Mouse (Mus musculus): ENCODE results near the gene Taldo1.

Taldo1 gene

GRCm38 (mm10) chr7:141391625-141392551 lies at the start of gene Taldo1:
TSS of gene Taldo1 (plus strand) at chr7:141392199.
- DNase-seq (ENCODE audit: low read depth, low spot score) = peak; percentile 98

DNA sequence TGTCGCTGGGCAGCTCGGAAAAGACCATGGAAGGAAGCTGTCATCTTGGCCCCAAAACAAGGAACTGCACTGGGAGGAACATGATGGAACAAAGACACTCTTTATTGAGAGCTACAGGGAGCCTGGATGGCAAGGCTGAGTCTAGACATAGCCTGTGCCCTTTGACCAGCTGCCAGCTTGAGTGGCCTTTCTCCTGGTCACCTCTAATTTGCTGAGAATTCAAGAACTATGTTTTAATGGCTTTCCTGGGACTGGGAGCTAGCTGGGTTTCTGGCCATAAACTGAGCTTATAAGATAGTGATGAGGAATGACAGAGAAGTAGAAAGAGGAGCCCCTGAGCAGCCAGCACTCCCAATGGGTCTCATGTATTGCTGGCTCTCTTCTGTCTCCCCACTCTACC lies 48.8 kb upstream of the Taldo1 start:
- no peak for DNase-seq (ENCODE audit: low read depth, low spot score)

GRCm38 (mm10) chr7:141343696-141344095 lies 48.3 kb upstream of the Taldo1 start:
- no peak for DNase-seq (ENCODE audit: low read depth, low spot score)

DNA sequence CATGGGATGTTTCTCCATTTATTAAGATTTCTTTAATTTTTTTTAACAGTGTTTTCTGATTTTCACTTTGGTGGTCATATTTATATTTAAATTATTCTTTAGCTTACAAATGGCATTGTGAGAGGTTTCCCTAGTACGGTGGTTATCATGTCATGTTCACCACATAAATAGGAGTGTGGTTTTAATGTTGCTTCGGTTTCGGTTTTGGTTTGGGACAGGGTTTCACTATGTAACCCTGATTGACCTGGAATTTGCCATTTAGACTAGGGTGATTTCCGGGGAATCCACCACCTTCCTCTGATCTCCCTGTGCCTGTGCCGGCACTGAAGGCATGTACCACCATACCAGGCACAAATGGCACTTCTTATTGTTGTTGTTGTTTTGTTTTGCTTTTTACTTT lies 47.2 kb upstream of the Taldo1 start:
- no peak for DNase-seq (ENCODE audit: low read depth, low spot score)

DNA sequence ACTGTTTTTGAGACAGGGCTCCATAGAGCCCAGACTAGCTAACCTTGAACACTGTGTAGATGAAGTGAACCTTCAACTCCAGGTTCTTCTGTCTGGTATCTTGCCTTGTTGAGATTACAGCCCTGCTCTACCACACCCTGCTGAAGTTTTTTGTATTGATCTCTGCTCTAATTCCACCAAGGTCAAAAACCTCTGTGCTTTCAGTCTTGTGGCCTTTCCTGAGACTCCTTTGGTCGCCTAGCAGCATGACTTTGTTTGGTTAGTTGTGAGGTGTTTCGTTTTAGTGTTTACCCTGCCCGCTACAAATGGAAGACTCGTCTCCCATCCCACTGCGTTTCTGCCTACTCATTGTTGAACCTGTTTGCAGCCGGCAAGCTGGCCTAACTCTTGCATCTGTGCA lies 40.9 kb upstream of the Taldo1 start:
- DNase-seq (ENCODE audit: low read depth, low spot score) = peak; percentile 23

DNA sequence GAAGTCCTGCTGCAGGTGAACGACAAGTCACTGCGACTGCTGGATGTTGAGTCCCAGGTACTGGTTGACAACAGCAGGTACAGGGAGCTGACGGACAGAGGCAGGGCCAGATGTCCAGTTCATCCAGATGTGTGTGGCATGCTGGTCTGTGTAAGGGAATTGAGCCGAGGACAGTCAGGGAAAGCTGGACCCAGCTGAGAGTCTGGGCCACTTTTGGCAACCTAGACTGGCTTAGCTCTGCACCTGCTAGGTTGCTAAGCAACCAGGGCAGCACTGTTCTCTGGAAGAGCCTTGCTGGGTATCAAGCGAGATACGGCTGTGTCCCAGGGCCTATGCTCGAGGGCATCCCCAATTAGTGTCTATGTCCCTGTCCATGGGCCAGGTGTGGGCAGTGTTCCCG lies 36.9 kb upstream of the Taldo1 start:
- no peak for DNase-seq (ENCODE audit: low read depth, low spot score)

GRCm38 (mm10) chr7:141355626-141356326 lies 36.2 kb upstream of the Taldo1 start:
- DNase-seq (ENCODE audit: low read depth, low spot score) = peak; percentile 87

- DNase-seq (ENCODE audit: low read depth, low spot score) = no peak
Measured at GRCm38 (mm10) chr7:141356971-141357370, 35.0 kb upstream of the Taldo1 start.

- peak; percentile 29 for DNase-seq (ENCODE audit: low read depth, low spot score)
Measured at GRCm38 (mm10) chr7:141361510-141361909, 30.5 kb upstream of the Taldo1 start.

DNA sequence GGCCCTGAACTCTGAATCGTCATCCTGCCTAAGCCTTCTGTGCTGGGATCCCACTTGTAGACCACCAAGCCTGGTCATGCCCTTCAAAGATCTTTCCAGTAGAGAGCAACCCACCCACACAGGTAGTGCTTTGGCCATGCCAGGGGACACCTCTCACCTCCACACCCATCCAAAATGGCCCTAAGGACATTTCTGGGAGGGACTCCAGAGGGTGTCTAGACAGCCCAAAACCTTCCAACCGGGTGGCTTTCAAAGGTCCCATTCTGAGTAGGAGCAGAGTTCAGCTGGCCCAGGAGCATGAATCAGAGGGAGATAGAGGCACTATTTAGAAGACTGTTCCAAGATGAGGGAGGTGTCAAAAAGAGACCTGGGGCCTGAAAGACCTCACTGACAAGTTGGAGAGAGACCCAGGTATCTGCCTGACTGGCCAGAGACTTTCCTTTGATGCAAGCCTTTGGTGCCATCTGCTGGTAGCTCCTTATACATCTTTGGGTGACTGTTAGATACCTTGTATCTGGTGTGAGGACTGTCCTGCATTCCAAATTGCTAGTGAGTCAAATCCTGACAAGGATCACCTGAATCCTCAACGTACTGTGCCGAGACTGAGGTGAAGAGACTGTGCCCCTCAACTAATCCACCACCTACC lies 28.8 kb upstream of the Taldo1 start:
- peak; percentile 85 for DNase-seq (ENCODE audit: low read depth, low spot score)

GRCm38 (mm10) chr7:141363752-141364125 lies 28.3 kb upstream of the Taldo1 start:
- DNase-seq (ENCODE audit: low read depth, low spot score) = no peak

DNA sequence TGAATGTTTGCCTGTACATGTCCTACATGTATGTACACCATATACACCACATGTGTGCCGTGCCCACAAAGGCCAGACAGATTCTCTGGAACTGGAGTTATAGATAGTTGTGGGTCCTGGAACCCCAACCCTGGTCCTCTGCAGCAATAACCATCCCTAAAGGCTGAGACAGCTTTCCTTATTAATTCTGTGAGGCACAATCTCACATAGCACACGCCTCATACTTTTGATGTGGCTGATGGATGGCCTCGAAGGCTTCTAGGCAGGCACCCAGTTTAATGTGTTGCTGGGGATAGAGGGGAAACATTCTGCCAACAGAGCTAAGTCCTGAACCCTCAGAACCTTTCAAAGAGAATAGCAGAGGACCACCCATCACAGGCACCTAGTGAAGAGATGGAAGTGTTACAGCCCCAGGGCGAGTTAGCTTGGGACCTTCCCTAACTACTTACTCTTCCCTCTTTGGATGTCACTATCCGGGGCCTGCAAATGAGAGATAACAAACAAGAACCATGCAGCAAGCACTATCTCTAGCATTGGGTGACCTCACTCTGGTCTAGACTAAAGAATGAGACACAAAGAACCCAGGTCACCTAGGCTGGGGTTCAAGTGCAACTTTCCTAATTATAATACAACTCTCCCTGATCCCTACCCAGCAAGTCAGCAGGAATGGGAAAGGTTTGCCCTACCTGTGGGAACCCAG lies 27.5 kb upstream of the Taldo1 start:
- DNase-seq (ENCODE audit: low read depth, low spot score) = no peak

DNA sequence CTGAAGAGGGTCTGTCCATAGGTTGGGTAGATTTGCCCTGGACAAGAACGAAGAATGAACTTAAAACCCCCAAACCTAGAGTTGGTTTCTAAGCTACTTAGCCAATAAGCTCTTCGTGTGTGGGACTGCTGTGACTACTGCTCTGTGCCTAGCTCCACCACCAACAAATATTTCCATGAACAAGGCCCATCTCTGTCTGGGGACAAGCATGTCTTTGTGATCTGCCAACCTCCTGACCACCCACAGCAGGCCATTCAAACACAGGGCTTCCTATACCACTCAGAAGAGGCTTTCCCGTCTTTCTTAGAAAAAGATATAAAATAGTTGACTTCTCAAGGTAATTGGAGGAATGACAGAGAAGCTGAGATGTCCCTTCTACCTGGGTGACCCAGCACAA lies 27.0 kb upstream of the Taldo1 start:
- DNase-seq (ENCODE audit: low read depth, low spot score) = no peak

DNA sequence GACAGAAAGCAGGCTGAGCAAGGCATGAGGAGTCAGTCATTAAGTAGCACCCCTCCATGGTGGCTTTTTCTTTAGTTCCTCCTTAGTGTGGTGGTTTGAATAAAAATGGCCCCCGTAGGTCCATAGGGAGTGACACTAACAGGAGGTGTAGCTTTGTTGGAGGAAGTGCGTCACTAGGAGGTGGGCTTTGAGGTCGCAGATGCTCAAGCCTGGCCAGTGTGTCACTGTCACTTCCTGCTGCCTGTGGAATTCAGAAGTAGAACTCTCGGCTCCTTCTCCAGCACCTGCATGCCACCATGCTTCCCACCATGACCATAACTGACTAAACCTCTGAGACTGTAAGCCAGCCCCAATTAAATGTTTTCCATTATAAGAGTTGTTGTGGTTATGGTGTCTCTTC lies 24.6 kb upstream of the Taldo1 start:
- no peak for DNase-seq (ENCODE audit: low read depth, low spot score)

GRCm38 (mm10) chr7:141369918-141370317 lies 22.1 kb upstream of the Taldo1 start:
- no peak for DNase-seq (ENCODE audit: low read depth, low spot score)

DNA sequence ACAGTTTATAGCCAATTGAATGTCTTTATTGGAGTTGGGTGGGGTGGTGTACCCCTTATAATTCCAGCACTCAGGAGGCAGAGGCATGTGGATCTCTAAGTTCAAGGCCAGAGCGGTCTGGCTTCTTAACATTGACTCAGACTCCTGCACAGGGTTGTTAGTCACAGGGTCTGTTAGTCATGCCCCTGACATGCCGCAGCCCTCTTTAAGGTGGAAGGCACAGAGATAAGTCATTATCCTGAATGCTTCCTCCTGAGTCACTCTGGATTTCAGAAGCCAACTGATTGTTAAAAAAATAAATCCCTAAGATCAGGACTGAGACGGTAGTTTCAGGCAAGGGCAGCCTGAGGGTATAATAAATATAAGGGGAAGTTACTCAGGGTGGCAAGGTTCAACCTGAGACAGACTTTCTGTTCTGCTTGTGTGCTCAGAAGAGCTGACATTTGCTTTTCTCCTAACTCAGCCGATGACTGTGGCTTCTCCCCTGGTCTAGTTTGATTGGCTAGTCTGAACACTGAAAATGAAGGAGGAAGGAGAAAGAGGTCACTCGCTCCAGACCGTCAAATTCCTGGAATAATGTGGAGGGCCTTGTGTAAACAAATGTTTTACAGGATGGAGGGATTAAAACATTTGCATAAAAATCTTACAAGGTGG lies 19.9 kb upstream of the Taldo1 start:
- no peak for DNase-seq (ENCODE audit: low read depth, low spot score)

DNA sequence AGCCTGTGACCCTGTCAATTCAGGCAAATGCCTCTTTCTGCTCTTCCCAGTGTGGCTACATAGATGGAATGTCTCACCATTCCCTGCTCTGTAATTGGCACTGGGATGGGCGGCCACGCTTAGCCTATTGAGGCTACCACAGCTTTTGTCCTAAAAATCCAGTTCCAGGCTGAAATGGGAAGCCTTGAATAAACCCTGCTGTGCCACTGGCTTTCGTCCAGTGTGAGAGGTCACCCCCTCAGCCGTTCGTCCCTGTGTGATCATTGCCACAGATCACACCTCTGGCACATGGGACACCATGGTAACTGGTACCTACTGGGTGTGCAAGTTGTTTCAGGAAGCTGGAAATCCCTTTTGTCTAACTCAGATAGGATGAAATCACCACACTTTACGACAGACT lies 18.4 kb upstream of the Taldo1 start:
- peak; percentile 87 for DNase-seq (ENCODE audit: low read depth, low spot score)

- DNase-seq (ENCODE audit: low read depth, low spot score) = no peak
Measured at GRCm38 (mm10) chr7:141374399-141374798, 17.6 kb upstream of the Taldo1 start.

GRCm38 (mm10) chr7:141379584-141379983 lies 12.4 kb upstream of the Taldo1 start:
- DNase-seq (ENCODE audit: low read depth, low spot score) = no peak

DNA sequence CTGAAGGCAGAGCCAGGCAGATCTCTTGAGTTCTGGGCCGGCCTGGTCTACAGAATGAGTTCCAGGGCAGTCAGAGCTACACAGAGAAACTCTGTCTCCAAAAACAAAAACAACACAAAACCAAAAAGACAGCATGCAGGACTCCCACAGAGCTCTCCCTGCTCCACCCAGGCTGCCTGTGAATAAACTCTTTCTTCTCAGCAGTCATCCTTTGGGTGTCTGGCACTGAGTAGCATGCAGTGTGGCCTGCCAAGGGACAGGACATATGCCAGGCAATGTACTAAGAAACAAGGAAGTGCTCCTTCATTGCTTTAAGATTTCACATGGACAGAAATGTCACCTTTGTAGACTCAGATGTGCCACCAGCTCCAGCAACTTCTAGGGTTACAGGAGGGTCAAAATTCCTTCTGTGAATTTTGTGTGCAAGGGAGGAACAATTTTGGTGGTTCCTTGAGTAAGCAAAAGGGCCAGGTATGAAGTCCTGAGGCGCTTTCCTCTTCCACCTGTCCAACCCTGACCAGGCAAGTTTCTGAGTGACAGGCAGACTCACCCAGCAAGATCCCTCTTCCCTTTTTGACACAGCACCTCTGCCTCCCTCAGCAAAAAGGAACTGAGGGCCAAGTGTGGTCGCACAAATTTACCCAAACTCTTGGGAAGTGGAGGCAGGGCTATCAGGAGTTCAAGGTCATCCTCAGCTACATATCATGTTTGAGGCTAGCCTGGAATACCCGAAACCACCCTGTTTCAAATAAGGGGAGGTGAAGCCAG lies 10.7 kb upstream of the Taldo1 start:
- no peak for DNase-seq (ENCODE audit: low read depth, low spot score)

Data from ES-CJ7 (cell line).